Comparison of ENCODE assay signal across 31 mouse cellular contexts in genomic region chr19:4280425-4280824, GRCm38 (mm10).
"Had no signal": no experiment of that assay in that cellular context is flagged by ENCODE, and none has a peak within 500 bp of the region (broad histone marks: within the 10 kb centered on the region; RNA-seq: fewer than 3 reads in every experiment).

No protein-coding gene starts in this region.

- H3K4me1 ChIP-seq: heart, embryonic 12.5 days had no signal

- H3K27me3 ChIP-seq: hindbrain, embryonic 15.5 days; intestine, embryonic 15.5 days; kidney, embryonic 15.5 days had no signal

- DNase-seq: heart, postnatal 10 days; heart, postnatal 14 days; heart, postnatal 36 days; heart, postnatal 4 days; kidney, adult 11 months; kidney, adult 18-20 months; kidney, adult 2 months; kidney, adult 8-10 months; kidney, adult 9 months; kidney, postnatal 10 days; kidney, postnatal 14 days; kidney, postnatal 25 days; kidney, postnatal 36 days; kidney, postnatal 4 days; layer of hippocampus, adult 9-11 months; layer of hippocampus, postnatal 36 days had no signal

- H3K27ac ChIP-seq: heart, embryonic 10.5 days; heart, embryonic 13.5 days; heart, embryonic 15.5 days; hindbrain, embryonic 10.5 days; hindbrain, embryonic 12.5 days; hindbrain, embryonic 13.5 days; hindbrain, embryonic 14.5 days; hindbrain, embryonic 15.5 days; hindbrain, postnatal 0 days; intestine, embryonic 15.5 days; kidney, embryonic 15.5 days; kidney, postnatal 0 days; layer of hippocampus, adult 2 months had no signal

- H3K9ac ChIP-seq: heart, embryonic 12.5 days; heart, embryonic 13.5 days; heart, embryonic 15.5 days; hindbrain, embryonic 12.5 days; hindbrain, embryonic 13.5 days; hindbrain, embryonic 14.5 days; hindbrain, embryonic 15.5 days; intestine, embryonic 15.5 days; kidney, embryonic 15.5 days had no signal

- H3K4me3 ChIP-seq: heart, embryonic 10.5 days; heart, embryonic 12.5 days; heart, embryonic 13.5 days; heart, embryonic 15.5 days; hindbrain, embryonic 10.5 days; hindbrain, embryonic 12.5 days; hindbrain, embryonic 13.5 days; hindbrain, embryonic 15.5 days; intestine, embryonic 15.5 days; kidney, embryonic 15.5 days; layer of hippocampus, adult 2 months had no signal

- H3K9me3 ChIP-seq: heart, embryonic 10.5 days; heart, embryonic 12.5 days; heart, embryonic 15.5 days; hindbrain, embryonic 13.5 days; hindbrain, embryonic 15.5 days; intestine, embryonic 15.5 days; kidney, embryonic 15.5 days had no signal

- H3K4me2 ChIP-seq: heart, embryonic 11.5 days; heart, embryonic 12.5 days; heart, embryonic 13.5 days; heart, embryonic 15.5 days; hindbrain, embryonic 12.5 days; hindbrain, embryonic 13.5 days; hindbrain, embryonic 14.5 days; hindbrain, embryonic 15.5 days; intestine, embryonic 15.5 days; kidney, embryonic 15.5 days had no signal
